Mouse (Mus musculus) retina, adult 2 months (tissue): Measurements from ENCODE around the gene Olfr1423.
"Not testable (repeated sequence)": the region's sequence is repeated elsewhere in the genome, so short reads cannot be mapped to it uniquely, and the experiment has no call there.

Experiments used
- DNase-seq: peaks from one replicate; pipeline ENCODE4 v3.0.0-alpha.2; 2012; ENCODE audit warnings: low read depth, low spot score

Gene Olfr1423

DNA sequence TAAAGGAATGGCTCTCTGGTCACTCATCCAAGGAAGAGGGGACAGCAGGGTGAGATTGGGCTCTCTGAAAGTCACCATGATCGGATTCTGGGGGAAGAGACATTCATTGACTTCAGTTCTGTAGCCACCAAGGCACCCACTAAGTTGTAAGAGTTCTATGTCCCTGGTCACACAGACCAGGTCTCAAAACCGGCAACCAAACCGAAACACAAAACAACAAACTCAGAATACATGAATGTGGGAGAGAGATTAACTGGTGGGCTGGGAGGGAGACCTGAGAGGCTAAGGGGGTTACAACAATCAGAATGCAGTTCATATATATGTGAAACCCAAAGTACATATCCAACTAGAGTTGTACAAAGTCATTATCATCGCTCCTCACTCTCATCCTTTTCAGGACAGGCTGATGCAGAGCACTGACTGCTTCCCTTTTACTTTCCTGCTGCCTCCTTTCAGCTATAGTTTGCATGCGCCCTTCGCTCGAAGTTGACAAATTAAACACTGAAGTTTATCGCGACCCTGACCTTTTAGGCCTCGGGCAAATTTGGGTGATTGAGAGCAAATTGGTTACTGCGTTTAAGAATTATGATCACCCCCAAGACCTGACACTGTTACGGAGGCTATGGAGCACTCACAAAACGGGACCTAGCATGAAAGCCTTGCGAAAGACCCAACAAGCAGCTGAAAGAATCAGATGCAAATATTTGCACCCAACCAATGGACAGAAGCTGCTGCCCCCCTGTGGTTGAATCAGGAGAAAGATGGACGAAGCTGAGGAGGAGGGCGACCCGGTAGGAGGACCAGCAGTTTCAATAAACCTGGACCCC is 33.8 kb downstream of the Olfr1423 start:
- DNase-seq = no peak

GRCm38 (mm10) chr19:12006361-12006947 is 34.7 kb downstream of the Olfr1423 start:
- DNase-seq = no peak

- peak; percentile 77 for DNase-seq
Observed at GRCm38 (mm10) chr19:12005376-12006360, 35.4 kb downstream of the Olfr1423 start.

DNA sequence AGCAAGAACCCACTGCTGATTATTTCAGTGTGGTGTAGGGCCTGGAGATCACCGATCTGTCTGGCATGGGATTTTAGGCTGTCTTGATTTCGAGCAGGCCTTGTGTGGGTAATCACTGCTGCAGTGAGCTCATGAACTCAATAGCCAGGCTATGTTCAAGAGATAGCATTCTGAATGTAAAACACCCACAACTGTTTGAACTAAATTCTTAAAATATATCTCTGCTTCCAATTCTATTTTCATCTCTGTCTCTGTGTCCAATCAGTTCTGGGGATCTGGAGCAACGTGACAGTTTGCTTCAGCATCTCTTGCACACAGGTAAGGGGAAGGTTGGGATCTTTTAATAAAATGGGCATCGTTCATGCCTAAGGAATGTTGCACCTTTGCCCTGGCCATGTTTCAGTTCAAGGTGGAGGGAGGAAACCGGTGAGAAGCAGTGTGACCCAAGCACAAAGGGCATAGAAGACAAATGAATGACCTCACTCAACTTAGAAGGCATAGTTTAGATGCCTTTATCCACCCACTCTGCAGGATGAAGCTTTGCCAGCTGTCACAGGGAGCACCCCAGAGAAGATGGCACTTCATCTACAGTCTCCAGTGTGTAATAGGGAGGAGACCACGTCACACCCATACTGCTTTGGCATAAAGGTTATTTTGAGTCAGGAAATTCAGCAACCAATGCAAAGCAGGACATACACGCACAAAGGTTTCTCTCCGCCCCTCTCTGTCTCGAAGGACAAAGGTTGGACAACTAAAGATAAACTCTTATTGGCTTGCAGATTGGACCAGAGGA is 36.7 kb downstream of the Olfr1423 start:
- DNase-seq = no peak

GRCm38 (mm10) chr19:12003568-12003967 is 37.5 kb downstream of the Olfr1423 start:
- DNase-seq = no peak

DNA sequence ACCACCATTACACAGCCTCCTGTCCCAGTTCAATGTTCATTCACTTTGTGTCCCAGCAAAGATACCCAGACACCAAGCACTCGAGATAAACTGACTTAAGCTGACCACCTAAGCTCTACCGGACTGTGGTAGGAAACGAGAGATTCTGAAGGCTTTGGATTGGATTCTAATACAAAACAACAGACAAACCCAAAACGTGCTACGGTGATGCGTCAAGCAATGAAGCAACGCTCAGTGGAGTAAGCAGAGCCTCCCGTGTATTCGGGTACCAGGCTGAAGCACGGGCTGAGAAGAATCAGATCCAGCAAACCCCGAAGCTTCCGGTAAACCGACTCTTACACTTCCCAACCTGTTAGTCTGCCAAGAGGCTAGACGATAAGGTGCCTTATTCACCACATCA is 38.3 kb downstream of the Olfr1423 start:
- DNase-seq = no peak

- no peak for DNase-seq
Observed at GRCm38 (mm10) chr19:12002125-12002524, 39.0 kb downstream of the Olfr1423 start.

DNA sequence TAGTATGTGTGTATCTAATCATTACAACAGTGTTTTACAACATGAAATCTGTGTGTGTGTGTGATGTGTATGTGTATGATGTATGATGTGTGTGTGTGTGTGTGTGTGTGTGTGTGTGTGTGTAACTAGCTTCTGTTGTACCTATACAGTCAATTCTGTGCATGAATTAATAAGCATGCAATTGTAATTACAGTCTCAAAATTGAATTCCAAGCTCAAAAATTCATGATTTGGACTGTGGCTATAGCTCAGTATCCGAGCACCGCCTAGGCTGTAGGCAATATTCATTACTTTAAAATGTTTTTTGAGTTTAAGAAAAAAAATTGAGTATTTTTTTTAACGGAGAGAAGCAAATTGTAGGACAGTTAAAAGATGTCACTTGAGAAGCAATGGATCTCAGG is 39.4 kb downstream of the Olfr1423 start:
- no peak for DNase-seq

DNA sequence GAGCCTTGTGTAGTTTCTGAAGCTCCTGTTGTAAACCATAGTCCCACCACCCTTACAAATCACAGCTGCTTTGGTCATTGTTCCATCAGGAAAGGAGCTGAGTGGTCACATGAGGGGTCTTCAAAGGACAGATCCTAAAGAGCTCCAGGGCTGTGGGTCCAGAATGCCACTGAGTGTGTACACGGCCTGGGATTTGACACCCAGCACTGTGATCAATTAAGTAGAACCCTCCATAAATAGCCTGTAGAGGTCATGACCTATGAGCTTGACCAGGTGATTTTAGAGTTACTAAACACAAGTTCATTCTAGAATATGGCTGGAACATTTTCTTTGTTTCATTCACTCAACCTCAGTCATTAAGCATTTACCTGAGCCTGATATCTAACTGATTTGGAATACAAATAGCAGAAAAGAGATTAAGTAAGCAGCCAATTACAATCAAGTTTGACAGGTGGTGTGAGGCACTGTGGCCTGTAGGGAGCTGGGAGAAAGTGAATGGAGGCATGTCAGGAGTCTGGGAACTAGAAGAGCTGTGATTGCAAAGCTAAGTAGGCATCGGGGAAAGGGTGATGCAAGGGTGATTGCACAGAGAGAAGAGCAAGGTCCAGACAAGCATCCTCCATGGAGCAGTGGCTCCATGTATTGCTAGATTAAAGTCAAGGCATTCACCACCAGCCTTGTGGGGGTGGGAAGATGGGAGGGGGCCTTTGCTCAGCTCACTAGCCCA is 45.2 kb downstream of the Olfr1423 start:
- no peak for DNase-seq

DNA sequence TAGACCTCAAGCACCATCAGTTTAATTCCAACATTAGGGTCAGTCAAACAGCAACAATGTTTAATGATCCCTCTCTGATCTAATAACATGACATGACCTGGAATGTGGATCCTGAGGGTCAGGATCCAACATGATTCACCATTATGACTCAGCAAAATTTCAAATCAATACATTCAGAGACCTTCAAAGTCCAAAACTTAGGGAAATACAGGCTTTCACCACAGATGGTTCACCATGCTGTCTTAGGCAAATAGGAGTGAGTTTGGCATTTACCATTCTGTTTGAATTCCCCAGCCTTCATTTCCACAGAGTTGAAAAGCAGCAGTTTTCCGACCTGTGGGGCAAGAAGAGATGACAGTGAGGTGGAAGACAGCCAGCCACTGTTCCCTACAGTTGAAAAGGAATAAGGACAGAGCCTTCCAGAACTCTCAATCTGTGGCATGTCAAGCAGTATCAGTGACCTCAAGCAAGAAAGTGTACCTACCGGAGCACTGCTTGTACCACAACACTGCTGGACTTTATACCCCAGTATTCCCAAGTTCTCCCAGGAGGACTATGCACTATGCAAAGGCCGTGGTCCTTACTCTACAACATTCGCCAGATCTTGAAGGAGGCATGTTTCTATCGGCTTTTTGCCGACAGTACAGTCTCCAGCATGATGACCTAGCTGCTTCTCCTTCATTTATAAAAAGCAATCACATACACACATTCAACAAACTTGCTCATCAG is 46.2 kb downstream of the Olfr1423 start:
- no peak for DNase-seq

DNA sequence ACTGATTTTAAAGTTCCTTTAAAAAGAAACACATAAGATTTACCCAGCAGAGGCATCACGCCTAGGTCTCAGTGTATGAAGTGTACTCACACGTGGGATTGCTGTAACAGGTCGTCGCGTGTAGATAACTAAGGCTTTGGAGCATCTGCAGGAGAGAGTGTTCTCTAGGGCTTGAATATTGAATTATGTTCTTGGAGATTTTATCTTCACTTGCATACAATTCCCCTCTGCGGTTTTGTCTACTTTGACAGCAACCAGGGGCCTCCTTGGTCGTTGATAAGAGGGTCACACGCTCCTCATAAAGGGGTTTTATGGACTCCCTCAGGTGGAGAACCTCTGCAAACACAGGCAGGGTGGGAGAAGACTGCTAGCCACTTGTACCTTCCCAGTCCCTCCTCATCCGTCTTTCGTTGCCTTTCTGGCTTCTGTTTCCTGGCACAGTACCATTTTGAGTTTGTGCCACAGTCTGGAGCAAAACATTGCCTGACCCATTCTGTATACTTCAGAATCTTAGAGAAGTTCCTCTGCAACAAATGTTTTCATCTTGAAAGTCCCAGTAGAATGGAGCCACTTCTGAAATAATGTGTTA is 48.6 kb downstream of the Olfr1423 start:
- DNase-seq = no peak

DNA sequence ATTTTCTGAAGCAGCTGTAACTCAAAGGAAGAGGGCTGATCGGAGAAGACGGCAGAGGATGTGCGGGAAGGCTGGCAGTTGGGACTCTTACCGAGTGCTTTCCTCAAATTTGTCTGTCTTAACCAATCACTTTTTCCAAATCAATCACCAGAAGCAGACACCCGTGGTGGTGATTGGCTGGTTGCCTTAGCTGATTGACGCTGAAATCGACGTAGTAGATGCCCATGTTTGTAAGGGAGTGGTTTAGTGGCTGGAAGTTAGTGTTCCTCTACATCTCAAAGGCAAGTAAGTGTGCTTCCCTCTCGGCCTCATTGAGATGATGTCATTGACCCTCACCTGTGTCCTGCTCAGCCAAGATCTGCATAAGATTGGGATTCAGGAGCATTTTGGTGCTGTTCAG is 49.1 kb downstream of the Olfr1423 start:
- no peak for DNase-seq

- no peak for DNase-seq
Observed at GRCm38 (mm10) chr19:11989334-11989733, 51.8 kb downstream of the Olfr1423 start.

GRCm38 (mm10) chr19:11987841-11988240 is 53.3 kb downstream of the Olfr1423 start:
- no peak for DNase-seq

DNA sequence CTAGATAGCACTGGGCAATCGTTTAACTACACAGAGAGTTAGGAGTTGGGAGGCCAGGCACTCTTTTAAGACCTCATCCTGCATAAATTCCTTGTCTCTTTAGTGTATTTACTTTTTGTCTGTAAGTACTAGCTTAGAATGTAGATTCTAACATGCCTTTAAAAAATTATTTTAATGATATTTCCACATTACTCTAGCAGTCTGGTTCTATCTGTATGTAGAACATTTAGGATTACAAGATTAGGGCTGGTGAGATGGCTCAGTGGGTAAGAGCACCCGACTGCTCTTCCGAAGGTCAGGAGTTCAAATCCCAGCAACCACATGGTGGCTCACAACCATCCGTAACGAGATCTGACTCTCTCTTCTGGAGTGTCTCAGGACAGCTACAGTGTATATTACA is 56.5 kb downstream of the Olfr1423 start:
- DNase-seq = not testable (repeated sequence)
